Mouse (Mus musculus): ENCODE data around the gene Ifna6. TPM values are rescaled to one million over a fixed set of nuclear protein-coding genes. Genes with fewer than 3 reads are reported as not detected.

Ifna6 gene
- total and polyA plus RNA-seq, 3 experiments: not detected

GRCm38 (mm10) chr4:88815928-88816327 is 11.3 kb upstream of the Ifna6 start, which contains the start of gene Ifna7:
Gene Ifna7 (plus strand): TSS chr4:88816228.
- no peaks in the 10 kb centered on the region for H3K4me1 ChIP-seq (ENCODE audit: control insufficient read depth in 1 of 2, insufficient read depth in 2 of 2, low read length in 2 of 2)
- no peak within 1 kb of the TSS for H3K27ac ChIP-seq (ENCODE audit: control insufficient read depth, low read depth, low read length)
- no peak within 1 kb of the TSS for H3K9ac ChIP-seq (ENCODE audit: control insufficient read depth, low read depth, low read length, poor library complexity, severe bottlenecking)
- H3K79me2 ChIP-seq (ENCODE audit: control insufficient read depth, insufficient read depth, low read length, poor library complexity): no peaks in the 10 kb centered on the region
- no peak for DNase-seq (ENCODE audit: low read depth, low spot score)
- no peak for TF ChIP-seq TCF12 (IDR thresholded peaks at IDR 0.05; ENCODE audit: low read depth, low read length)
- no peak for TF ChIP-seq MAZ (IDR thresholded peaks at IDR 0.05; ENCODE audit: low read depth, low read length)
- no peak for TF ChIP-seq MAX (IDR thresholded peaks at IDR 0.05; ENCODE audit: low read length)
- TF ChIP-seq ZC3H11A (IDR thresholded peaks at IDR 0.05; ENCODE audit: low read depth, low read length): no peak
- TF ChIP-seq POLR2AphosphoS2 (IDR thresholded peaks at IDR 0.05; ENCODE audit: low read length): no peak
- TF ChIP-seq JUND (IDR thresholded peaks at IDR 0.05; ENCODE audit: low read depth, low read length): no peak
- TF ChIP-seq TAL1 (IDR thresholded peaks at IDR 0.05; ENCODE audit: low read length): no peak
- no peak for TF ChIP-seq USF1 (IDR thresholded peaks at IDR 0.05; ENCODE audit: low read depth, low read length)
- TF ChIP-seq CHD2 (IDR thresholded peaks at IDR 0.05; ENCODE audit: low read length): no peak
- TF ChIP-seq POLR2AphosphoS5 (IDR thresholded peaks at IDR 0.05; ENCODE audit: borderline replicate concordance, low read depth, low read length): no peak
- TF ChIP-seq SIN3A (IDR thresholded peaks at IDR 0.05; ENCODE audit: low read length): no peak
- no peak for TF ChIP-seq USF2 (IDR thresholded peaks at IDR 0.05; ENCODE audit: borderline replicate concordance in 1 of 2, insufficient read depth in 1 of 2, low read depth in 1 of 2, low read length in 2 of 2)
- TF ChIP-seq NRF1 (IDR thresholded peaks at IDR 0.05; ENCODE audit: insufficient read depth, low read depth, low read length, poor library complexity, severe bottlenecking): no peak
- TF ChIP-seq ZKSCAN1 (IDR thresholded peaks at IDR 0.05; ENCODE audit: low read depth, low read length): no peak
- no peak for TF ChIP-seq CTCF (IDR thresholded peaks at IDR 0.05 in 2 of 3, conservative IDR thresholded peaks at IDR 0.05 in 1 of 3; ENCODE audit: control insufficient read depth in 1 of 3, insufficient read depth in 1 of 3, low read depth in 2 of 3, low read length in 3 of 3, poor library complexity in 1 of 3, severe bottlenecking in 1 of 3)
- TF ChIP-seq NELFE (IDR thresholded peaks at IDR 0.05; ENCODE audit: low read depth, low read length): no peak
- no peak for TF ChIP-seq EP300 (IDR thresholded peaks at IDR 0.05; ENCODE audit: low read depth in 1 of 2, low read length in 2 of 2)
- TF ChIP-seq GATA1 (IDR thresholded peaks at IDR 0.05; ENCODE audit: low read depth, low read length): no peak
- H3K9me3 ChIP-seq (replicated peaks; ENCODE audit: insufficient read depth, low read length): no peaks in the 10 kb centered on the region
- peaks cover 2 to 24% of the 10 kb centered on the region in 2 experiments; a peak in 3 of 4 replicates for H3K27me3 ChIP-seq (ENCODE audit: control insufficient read depth in 1 of 2, insufficient read depth in 2 of 2, low read length in 2 of 2)
- no peak within 1 kb of the TSS for H3K4me3 ChIP-seq (ENCODE audit: control insufficient read depth in 1 of 2, insufficient read depth in 1 of 2, low read depth in 2 of 2, low read length in 2 of 2)
- H3K36me3 ChIP-seq (ENCODE audit: control insufficient read depth in 1 of 2, insufficient read depth in 2 of 2, low read length in 2 of 2): no peaks in the 10 kb centered on the region

DNA sequence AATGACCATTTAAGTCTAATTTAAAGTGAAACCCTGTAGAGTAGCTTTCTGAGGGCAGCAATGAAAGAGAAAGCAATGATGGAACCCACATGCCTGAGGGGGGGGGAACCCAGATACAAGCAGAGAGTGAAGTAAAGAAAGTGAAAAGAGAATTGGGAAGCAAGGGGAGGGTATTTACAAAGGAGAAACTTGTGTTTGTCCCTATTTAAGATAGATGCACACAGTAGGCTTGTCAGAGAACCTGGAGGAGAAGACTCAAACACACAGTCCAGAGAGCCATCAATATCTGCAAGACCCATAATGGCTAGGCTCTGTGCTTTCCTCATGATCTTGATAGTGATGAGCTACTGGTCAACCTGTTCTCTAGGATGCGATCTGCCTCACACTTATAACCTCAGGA is 7.6 kb upstream of the Ifna6 start, which contains the start of gene Ifna11:
Ifna11 (plus strand) TSS at position 301 of the 400 bp plus-strand sequence.
- H3K4me1 ChIP-seq (ENCODE audit: control insufficient read depth in 1 of 2, insufficient read depth in 2 of 2, low read length in 2 of 2): no peaks in the 10 kb centered on the region
- H3K9ac ChIP-seq (ENCODE audit: control insufficient read depth, low read depth, low read length, poor library complexity, severe bottlenecking): no peak within 1 kb of the TSS
- no peak within 1 kb of the TSS for H3K27ac ChIP-seq (ENCODE audit: control insufficient read depth, low read depth, low read length)
- no peaks in the 10 kb centered on the region for H3K79me2 ChIP-seq (ENCODE audit: control insufficient read depth, insufficient read depth, low read length, poor library complexity)
- TF ChIP-seq NRF1 (IDR thresholded peaks at IDR 0.05; ENCODE audit: insufficient read depth, low read depth, low read length, poor library complexity, severe bottlenecking): no peak
- no peak for TF ChIP-seq MYC (IDR thresholded peaks at IDR 0.05; ENCODE audit: low read depth, low read length)
- no peak for TF ChIP-seq ZC3H11A (IDR thresholded peaks at IDR 0.05; ENCODE audit: low read depth, low read length)
- no peak for TF ChIP-seq GATA1 (IDR thresholded peaks at IDR 0.05; ENCODE audit: low read depth, low read length)
- no peak for TF ChIP-seq E2F4 (IDR thresholded peaks at IDR 0.05; ENCODE audit: borderline replicate concordance, low read depth, low read length)
- TF ChIP-seq MAFK (IDR thresholded peaks at IDR 0.05; ENCODE audit: borderline replicate concordance, low read depth, low read length): no peak
- no peak for TF ChIP-seq MAZ (IDR thresholded peaks at IDR 0.05; ENCODE audit: low read depth, low read length)
- H3K9me3 ChIP-seq (replicated peaks; ENCODE audit: insufficient read depth, low read length): no peaks in the 10 kb centered on the region
- peaks cover 2 to 17% of the 10 kb centered on the region in 2 experiments; a peak in 3 of 4 replicates for H3K27me3 ChIP-seq (ENCODE audit: control insufficient read depth in 1 of 2, insufficient read depth in 2 of 2, low read length in 2 of 2)
- no peak within 1 kb of the TSS for H3K4me3 ChIP-seq (ENCODE audit: control insufficient read depth in 1 of 2, insufficient read depth in 1 of 2, low read depth in 2 of 2, low read length in 2 of 2)
- no peaks in the 10 kb centered on the region for H3K36me3 ChIP-seq (ENCODE audit: control insufficient read depth in 1 of 2, insufficient read depth in 2 of 2, low read length in 2 of 2)
- no peak for DNase-seq (ENCODE audit: low read depth, low spot score)

Measured in MEL (cell line).